Mouse (Mus musculus): ENCODE results near the gene Gipc1. TPM values are rescaled to one million over a fixed set of nuclear protein-coding genes. Genes with fewer than 3 reads are reported as not detected.

The Gipc1 gene
- total and polyA plus RNA-seq, 2 experiments from 2014 or later, result 74.2 to 111 TPM

- Histone ChIP-seq H3K4me1 (ENCODE audit: insufficient read depth, low read length) (peaks cover 17% of the 10 kb centered on the region; the same call in 1 of the 2 replicates), H3K9me3 (ENCODE audit: low read length) (no peaks in the 10 kb centered on the region), H3K4me2 (ENCODE audit: low read depth, low read length, poor library complexity, severe bottlenecking) (peak overlapping the region; percentile 91), H3K27me3 (ENCODE audit: insufficient read depth, low read length) (no peaks in the 10 kb centered on the region), H3K27ac (ENCODE audit: low read depth, low read length) (peak overlapping the region; percentile 79), H3K9ac (replicated peaks; ENCODE audit: low read length, poor library complexity, severe bottlenecking) (peak overlapping the region; percentile 95), H3K4me3 (ENCODE audit: low read depth, low read length) (peak overlapping the region; percentile 92), H3K36me3 (ENCODE audit: insufficient read depth, low read length) (0 out of 2 replicates have a peak, but pooled peaks cover 2% of the 10 kb centered on the region)
- 3% methylated on average over 15 of the region's 15 CpGs for WGBS
- ATAC-seq (ENCODE audit: low FRiP score) (peak; percentile 59), DNase-seq (ENCODE audit: low spot score) (peak; percentile 44)
- no peak for TF ChIP-seq CTCF (IDR thresholded peaks at IDR 0.05)
Observed at GRCm38 (mm10) chr8:83698291-83698660, 45.8 kb downstream of the Gipc1 start.

- ATAC-seq (ENCODE audit: low FRiP score) (peak; percentile 80), DNase-seq (ENCODE audit: low spot score) (peak; percentile 71)
- WGBS, result 0% methylated on average over 60 of the region's 85 CpGs
- Histone ChIP-seq H3K9ac (replicated peaks; ENCODE audit: low read length, poor library complexity, severe bottlenecking) (peak within 1 kb of the TSS; percentile 95), H3K27ac (ENCODE audit: low read depth, low read length) (peak within 1 kb of the TSS; percentile 79), H3K9me3 (ENCODE audit: low read length) (no peaks in the 10 kb centered on the region), H3K4me3 (ENCODE audit: low read depth, low read length) (peak within 1 kb of the TSS; percentile 92), H3K27me3 (ENCODE audit: insufficient read depth, low read length) (no peaks in the 10 kb centered on the region), H3K4me2 (ENCODE audit: low read depth, low read length, poor library complexity, severe bottlenecking) (peak within 1 kb of the TSS; percentile 91), H3K4me1 (ENCODE audit: insufficient read depth, low read length) (peaks cover 17% of the 10 kb centered on the region; the same call in 1 of the 2 replicates), H3K36me3 (ENCODE audit: insufficient read depth, low read length) (0 out of 2 replicates have a peak, but pooled peaks cover 2% of the 10 kb centered on the region)
- 0 out of 2 replicates have a peak, but pooled peaks have one; percentile 30 for TF ChIP-seq CTCF (IDR thresholded peaks at IDR 0.05)
Observed at GRCm38 (mm10) chr8:83698661-83699453, 46.4 kb downstream of the Gipc1 start, which contains the start of gene Pkn1. Pkn1 (minus strand) TSS chr8:83699179.

- H3K9ac ChIP-seq (replicated peaks; ENCODE audit: low read length, poor library complexity, severe bottlenecking), result peak overlapping the region; percentile 95
- H3K4me1 ChIP-seq (ENCODE audit: insufficient read depth, low read length), result peaks cover 17% of the 10 kb centered on the region; the same call in 1 of the 2 replicates
- WGBS, result 46% methylated on average over 9 of the region's 9 CpGs
- DNase-seq (ENCODE audit: low spot score) (peak; percentile 33), ATAC-seq (ENCODE audit: low FRiP score) (no peak)
- peak overlapping the region; percentile 79; the same call in 1 of the 2 replicates for H3K27ac ChIP-seq (ENCODE audit: low read depth, low read length)
- H3K27me3 ChIP-seq (ENCODE audit: insufficient read depth, low read length), result no peaks in the 10 kb centered on the region
- H3K36me3 ChIP-seq (ENCODE audit: insufficient read depth, low read length), result no peaks in the 10 kb centered on the region
- TF ChIP-seq CTCF (IDR thresholded peaks at IDR 0.05), result no peak
- H3K9me3 ChIP-seq (ENCODE audit: low read length), result no peaks in the 10 kb centered on the region
- H3K4me3 ChIP-seq (ENCODE audit: low read depth, low read length), result peak overlapping the region; percentile 92
- H3K4me2 ChIP-seq (ENCODE audit: low read depth, low read length, poor library complexity, severe bottlenecking), result peak overlapping the region; percentile 91
Observed at GRCm38 (mm10) chr8:83699566-83699965, 47.1 kb downstream of the Gipc1 start.

GRCm38 (mm10) chr8:83700423-83701085 is 48.1 kb downstream of the Gipc1 start:
- Histone ChIP-seq H3K4me1 (ENCODE audit: insufficient read depth, low read length) (peaks cover 17% of the 10 kb centered on the region; the same call in 1 of the 2 replicates), H3K4me3 (ENCODE audit: low read depth, low read length) (no peak overlapping the region), H3K36me3 (ENCODE audit: insufficient read depth, low read length) (no peaks in the 10 kb centered on the region), H3K4me2 (ENCODE audit: low read depth, low read length, poor library complexity, severe bottlenecking) (no peak overlapping the region), H3K27ac (ENCODE audit: low read depth, low read length) (no peak overlapping the region), H3K27me3 (ENCODE audit: insufficient read depth, low read length) (no peaks in the 10 kb centered on the region), H3K9me3 (ENCODE audit: low read length) (no peaks in the 10 kb centered on the region), H3K9ac (replicated peaks; ENCODE audit: low read length, poor library complexity, severe bottlenecking) (no peak overlapping the region)
- no peak for TF ChIP-seq CTCF (IDR thresholded peaks at IDR 0.05)
- WGBS, result 81% methylated on average over 9 of the region's 9 CpGs
- DNase-seq (ENCODE audit: low spot score) (no peak), ATAC-seq (ENCODE audit: low FRiP score) (no peak)

- no peak overlapping the region for H3K4me2 ChIP-seq (ENCODE audit: low read depth, low read length, poor library complexity, severe bottlenecking)
- TF ChIP-seq CTCF (IDR thresholded peaks at IDR 0.05), result no peak
- H3K9me3 ChIP-seq (ENCODE audit: low read length), result no peaks in the 10 kb centered on the region
- no peak overlapping the region for H3K9ac ChIP-seq (replicated peaks; ENCODE audit: low read length, poor library complexity, severe bottlenecking)
- H3K4me1 ChIP-seq (ENCODE audit: insufficient read depth, low read length), result peaks cover under 1% of the 10 kb centered on the region; the same call in 1 of the 2 replicates
- no peaks in the 10 kb centered on the region for H3K27me3 ChIP-seq (ENCODE audit: insufficient read depth, low read length)
- ATAC-seq (ENCODE audit: low FRiP score), result no peak
- DNase-seq (ENCODE audit: low spot score), result no peak
- H3K36me3 ChIP-seq (ENCODE audit: insufficient read depth, low read length), result no peaks in the 10 kb centered on the region
- H3K4me3 ChIP-seq (ENCODE audit: low read depth, low read length), result no peak overlapping the region
- 83% methylated on average over 4 of the region's 4 CpGs for WGBS
- no peak overlapping the region for H3K27ac ChIP-seq (ENCODE audit: low read depth, low read length)
Observed at GRCm38 (mm10) chr8:83703426-83703825, 50.9 kb downstream of the Gipc1 start.

Data from midbrain, postnatal 0 days (tissue).